Mouse (Mus musculus) olfactory bulb, adult 2 months (tissue): ENCODE measurements at regions not wholly inside any gene's neighbourhood (a gene's known extent, or its start where the extent isn't known, plus 50 kb on each side); places are given as distances from the start of the nearest gene placed in this dataset.

Source experiments
- H3K27ac ChIP-seq: fragments of 200-500 bp; 2 replicates; pipeline ENCODE4 v1.5.1; 2012; ENCODE audit warnings: low read depth, low read length; ENCODE audit not compliant: insufficient read depth
- H3K4me1 ChIP-seq: fragments of 200-500 bp; 2 replicates; pipeline ENCODE4 v1.6.1; 2012; ENCODE audit warnings: low read length; ENCODE audit not compliant: control insufficient read depth, insufficient read depth
- H3K4me3 ChIP-seq: fragments of 200-500 bp; 2 replicates; pipeline ENCODE4 v1.5.1; 2012; ENCODE audit warnings: mild to moderate bottlenecking, low read depth, low read length, moderate library complexity; ENCODE audit not compliant: insufficient read depth
- CTCF ChIP-seq: fragments of 200-500 bp; IDR thresholded peaks from 2 replicates; pipeline ENCODE4 v1.5.1; 2012; ENCODE audit warnings: low read depth, mild to moderate bottlenecking, low read length, moderate library complexity; ENCODE audit not compliant: insufficient read depth
- POLR2A ChIP-seq: fragments of 200-500 bp; IDR thresholded peaks from 2 replicates; pipeline ENCODE4 v1.6.1; 2012; ENCODE audit warnings: mild to moderate bottlenecking, low read depth, low read length, moderate library complexity; ENCODE audit not compliant: insufficient read depth
- WGBS: fragments of 180-500 bp; shearing (Covaris S2); methylation state at CpG from one replicate; pipeline ENCODE4 v1.1.7; 2018; 5-methylcytosine and 5-hydroxymethylcytosine counted together

GRCm38 (mm10) chr10:109528096-109528495, 517.3 kb upstream of the Syt1 start:
- Histone ChIP-seq H3K4me1 (no peaks in the 10 kb centered on the region), H3K4me3 (no peak overlapping the region), H3K27ac (no peak overlapping the region)
- WGBS, result 92% methylated on average over 2 of the region's 2 CpGs
- TF ChIP-seq POLR2A (no peak), CTCF (no peak)

DNA sequence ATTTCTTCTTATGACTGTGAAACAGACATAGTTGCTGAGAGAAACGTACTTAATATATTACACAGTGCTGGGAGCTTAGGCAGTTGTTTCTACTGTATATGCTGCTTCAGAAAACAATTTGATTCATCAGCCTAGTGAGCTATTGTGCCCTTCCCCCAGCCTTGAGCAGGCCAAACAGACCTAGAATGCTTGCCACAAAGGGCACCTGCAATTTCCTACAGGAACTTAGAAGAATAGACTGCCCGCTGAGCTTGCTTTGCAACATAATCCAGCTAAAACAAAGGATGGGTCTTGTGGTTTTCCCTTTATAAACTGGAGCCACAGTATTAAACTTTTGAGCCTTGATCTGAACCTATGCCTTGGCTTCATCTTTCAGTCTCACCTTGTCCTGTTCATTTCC, 510.9 kb upstream of the Syt1 start:
- Histone ChIP-seq H3K4me3 (no peak overlapping the region), H3K4me1 (no peaks in the 10 kb centered on the region), H3K27ac (no peak overlapping the region)
- TF ChIP-seq CTCF (no peak), POLR2A (no peak)
- 58% methylated on average over 2 of the region's 2 CpGs for WGBS

- WGBS, result 91% methylated on average over 1 of the region's 1 CpGs
- H3K4me3 ChIP-seq, result no peak overlapping the region
- TF ChIP-seq POLR2A (no peak), CTCF (no peak)
- no peak overlapping the region for H3K27ac ChIP-seq
- H3K4me1 ChIP-seq, result no peaks in the 10 kb centered on the region
These were observed 506.9 kb upstream of the Syt1 start for GRCm38 (mm10) chr10:109517664-109518063.

- Histone ChIP-seq H3K27ac (no peak overlapping the region), H3K4me3 (no peak overlapping the region), H3K4me1 (no peaks in the 10 kb centered on the region)
- WGBS, result 94% methylated on average over 3 of the region's 3 CpGs
- no peak for TF ChIP-seq POLR2A
- no peak for TF ChIP-seq CTCF
These were observed 504.4 kb upstream of the Syt1 start for GRCm38 (mm10) chr10:109515225-109515624.

DNA sequence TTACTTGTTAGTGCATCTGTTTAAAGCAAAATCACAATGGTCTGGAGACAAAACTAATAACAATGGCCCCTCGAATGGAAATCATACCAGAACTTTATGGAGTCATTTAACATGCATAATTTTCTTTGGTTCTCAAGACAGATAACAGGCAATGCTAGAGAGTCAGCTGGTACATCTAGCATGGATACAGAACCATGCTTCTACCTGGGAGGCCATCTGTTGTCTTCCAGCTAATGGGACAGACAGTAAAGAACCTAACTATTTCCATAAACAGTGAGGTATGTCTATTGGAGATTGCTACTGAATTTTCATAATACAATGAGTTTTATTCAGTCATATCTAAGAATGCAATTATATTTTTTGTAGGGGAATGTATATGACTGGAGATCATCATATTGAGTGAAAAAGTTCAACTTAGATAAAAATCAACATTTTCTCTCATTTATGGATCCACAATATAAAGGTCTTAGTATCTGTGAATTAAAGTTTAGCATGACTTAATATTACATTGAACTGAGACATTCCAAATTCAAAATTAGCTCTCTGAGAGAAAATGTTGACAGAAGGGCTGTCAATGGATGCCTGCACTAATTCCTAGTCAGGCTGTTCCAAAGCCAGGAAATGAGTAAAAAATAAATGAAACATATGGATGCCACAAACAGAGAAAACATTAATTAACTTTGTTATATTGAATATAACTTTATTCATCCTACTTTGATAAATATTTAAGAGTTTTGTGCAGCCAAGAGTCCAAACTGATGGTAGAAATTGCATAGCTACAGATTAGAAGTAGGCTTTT, 500.3 kb upstream of the Syt1 start:
- Histone ChIP-seq H3K4me1 (no peaks in the 10 kb centered on the region), H3K4me3 (no peak overlapping the region), H3K27ac (no peak overlapping the region)
- TF ChIP-seq CTCF (no peak), POLR2A (no peak)
- 58% methylated on average over 1 of the region's 1 CpGs for WGBS

GRCm38 (mm10) chr10:109508553-109508952, 497.8 kb upstream of the Syt1 start:
- Histone ChIP-seq H3K27ac (no peak overlapping the region), H3K4me3 (no peak overlapping the region), H3K4me1 (no peaks in the 10 kb centered on the region)
- WGBS, result 88% methylated on average over 1 of the region's 1 CpGs
- TF ChIP-seq POLR2A (no peak), CTCF (no peak)

GRCm38 (mm10) chr10:109507228-109507627, 496.4 kb upstream of the Syt1 start:
- Histone ChIP-seq H3K4me3 (no peak overlapping the region), H3K4me1 (no peaks in the 10 kb centered on the region), H3K27ac (no peak overlapping the region)
- 61% methylated on average over 3 of the region's 3 CpGs for WGBS
- TF ChIP-seq CTCF (no peak), POLR2A (no peak)

DNA sequence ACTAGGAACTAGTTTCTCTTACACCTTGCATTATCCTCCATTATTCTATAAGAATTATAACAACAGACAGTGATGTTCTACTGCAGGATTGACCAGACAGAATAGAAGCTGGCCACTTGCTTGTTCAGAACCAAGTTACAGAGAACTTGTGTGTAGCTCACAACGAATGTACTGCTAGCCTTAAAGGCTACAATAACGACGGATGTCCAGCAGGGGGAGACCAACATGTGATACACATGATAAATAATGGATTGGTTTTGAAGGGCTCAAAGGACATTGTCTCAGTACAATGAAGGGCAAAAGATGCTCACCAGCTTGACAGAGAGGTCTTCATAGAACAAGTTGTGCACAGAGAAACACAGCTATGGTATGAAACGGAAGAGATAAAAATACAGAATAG, 493.9 kb upstream of the Syt1 start:
- 59% methylated on average over 4 of the region's 4 CpGs for WGBS
- Histone ChIP-seq H3K4me1 (no peaks in the 10 kb centered on the region), H3K4me3 (no peak overlapping the region), H3K27ac (no peak overlapping the region)
- TF ChIP-seq POLR2A (no peak), CTCF (no peak)

- Histone ChIP-seq H3K4me1 (peaks cover 2% of the 10 kb centered on the region; the same call in 1 of the 2 replicates), H3K27ac (no peak overlapping the region)
These were observed 490.1 kb upstream of the Syt1 start for GRCm38 (mm10) chr10:109500861-109501260.

GRCm38 (mm10) chr10:109498301-109498700, 487.5 kb upstream of the Syt1 start:
- WGBS, result 53% methylated on average over 3 of the region's 3 CpGs
- no peak overlapping the region for H3K27ac ChIP-seq
- TF ChIP-seq POLR2A, result no peak
- no peak for TF ChIP-seq CTCF

More at GRCm38 (mm10) chr10:109500861-109501260, 490.1 kb upstream of the Syt1 start:
- H3K4me3 ChIP-seq, result no peak overlapping the region
- no peak for TF ChIP-seq CTCF
- TF ChIP-seq POLR2A, result no peak

More at GRCm38 (mm10) chr10:109498301-109498700, 487.5 kb upstream of the Syt1 start:
- no peak overlapping the region for H3K4me3 ChIP-seq
- peaks cover 2% of the 10 kb centered on the region; the same call in 1 of the 2 replicates for H3K4me1 ChIP-seq
